Mouse (Mus musculus): ENCODE results near the gene Vti1a. TPM values are rescaled to one million over a fixed set of nuclear protein-coding genes. Genes with fewer than 3 reads are reported as not detected.

The Vti1a gene
- polyA plus RNA-seq, 2 experiments, result 6.9 to 11.9 TPM

- 74% methylated on average over 26 of the region's 26 CpGs for WGBS (ENCODE audit: insufficient replicate concordance)
- ATAC-seq (ENCODE audit: insufficient read depth) (0 out of 2 replicates have a peak, but pooled peaks have one; percentile 22), DNase-seq (ENCODE audit: low read depth in 3 of 3, low spot score in 3 of 3) (no peak)
- Histone ChIP-seq H3K36me3 (replicated peaks; ENCODE audit: control insufficient read depth, insufficient read depth, low read depth) (no peaks in the 10 kb centered on the region), H3K4me3 (ENCODE audit: insufficient read depth in 1 of 2, low read depth in 2 of 2, low read length in 2 of 2) (no peak overlapping the region), H3K27me3 (ENCODE audit: control insufficient read depth, insufficient read depth, low read length) (no peaks in the 10 kb centered on the region), H3K4me2 (ENCODE audit: low read depth) (no peak overlapping the region), H3K27ac (no peak overlapping the region), H3K4me1 (replicated peaks; ENCODE audit: control insufficient read depth in 2 of 2, insufficient read depth in 2 of 2, low read length in 1 of 2) (peaks cover 0 to 17% of the 10 kb centered on the region in 2 experiments; a peak in 2 of 4 replicates), H3K9me3 (ENCODE audit: control insufficient read depth, low read length) (no peaks in the 10 kb centered on the region), H3K9ac (replicated peaks) (no peak overlapping the region)
- TF ChIP-seq CTCF (IDR thresholded peaks at IDR 0.05; ENCODE audit: low read depth), result no peak
- TF ChIP-seq EP300 (IDR thresholded peaks at IDR 0.05; ENCODE audit: low read depth), result no peak
Observed at GRCm38 (mm10) chr19:55592876-55593691, 277.0 kb downstream of the Vti1a start.

GRCm38 (mm10) chr19:55593729-55594444 lies 277.8 kb downstream of the Vti1a start:
- Histone ChIP-seq H3K36me3 (replicated peaks; ENCODE audit: control insufficient read depth, insufficient read depth, low read depth) (no peaks in the 10 kb centered on the region), H3K9me3 (ENCODE audit: control insufficient read depth, low read length) (no peaks in the 10 kb centered on the region), H3K4me2 (ENCODE audit: low read depth) (no peak overlapping the region), H3K27ac (no peak overlapping the region), H3K4me3 (ENCODE audit: insufficient read depth in 1 of 2, low read depth in 2 of 2, low read length in 2 of 2) (no peak overlapping the region), H3K9ac (replicated peaks) (no peak overlapping the region), H3K4me1 (replicated peaks; ENCODE audit: control insufficient read depth in 2 of 2, insufficient read depth in 2 of 2, low read length in 1 of 2) (peaks cover 0 to 20% of the 10 kb centered on the region in 2 experiments; a peak in 2 of 4 replicates), H3K27me3 (ENCODE audit: control insufficient read depth, insufficient read depth, low read length) (no peaks in the 10 kb centered on the region)
- TF ChIP-seq CTCF (IDR thresholded peaks at IDR 0.05; ENCODE audit: low read depth) (no peak), EP300 (IDR thresholded peaks at IDR 0.05; ENCODE audit: low read depth) (no peak)
- WGBS (ENCODE audit: insufficient replicate concordance), result 78% methylated on average over 16 of the region's 16 CpGs
- DNase-seq (ENCODE audit: low read depth in 3 of 3, low spot score in 3 of 3), result no peak
- ATAC-seq (ENCODE audit: insufficient read depth), result no peak

- no peak overlapping the region for H3K9ac ChIP-seq (replicated peaks)
- H3K4me2 ChIP-seq (ENCODE audit: low read depth), result no peak overlapping the region
- no peak overlapping the region for H3K4me3 ChIP-seq (ENCODE audit: insufficient read depth in 1 of 2, low read depth in 2 of 2, low read length in 2 of 2)
- ATAC-seq (ENCODE audit: insufficient read depth), result no peak
- H3K36me3 ChIP-seq (replicated peaks; ENCODE audit: control insufficient read depth, insufficient read depth, low read depth), result no peaks in the 10 kb centered on the region
- no peak for DNase-seq (ENCODE audit: low read depth in 3 of 3, low spot score in 3 of 3)
- H3K4me1 ChIP-seq (replicated peaks; ENCODE audit: control insufficient read depth in 2 of 2, insufficient read depth in 2 of 2, low read length in 1 of 2), result peaks cover 0 to 20% of the 10 kb centered on the region in 2 experiments; a peak in 2 of 4 replicates
- no peak for TF ChIP-seq EP300 (IDR thresholded peaks at IDR 0.05; ENCODE audit: low read depth)
- TF ChIP-seq CTCF (IDR thresholded peaks at IDR 0.05; ENCODE audit: low read depth), result no peak
- no peak overlapping the region for H3K27ac ChIP-seq
- WGBS (ENCODE audit: insufficient replicate concordance), result 58% methylated on average over 3 of the region's 3 CpGs
- H3K9me3 ChIP-seq (ENCODE audit: control insufficient read depth, low read length), result no peaks in the 10 kb centered on the region
- H3K27me3 ChIP-seq (ENCODE audit: control insufficient read depth, insufficient read depth, low read length), result no peaks in the 10 kb centered on the region
Observed at GRCm38 (mm10) chr19:55594451-55594850, 278.4 kb downstream of the Vti1a start.

DNA sequence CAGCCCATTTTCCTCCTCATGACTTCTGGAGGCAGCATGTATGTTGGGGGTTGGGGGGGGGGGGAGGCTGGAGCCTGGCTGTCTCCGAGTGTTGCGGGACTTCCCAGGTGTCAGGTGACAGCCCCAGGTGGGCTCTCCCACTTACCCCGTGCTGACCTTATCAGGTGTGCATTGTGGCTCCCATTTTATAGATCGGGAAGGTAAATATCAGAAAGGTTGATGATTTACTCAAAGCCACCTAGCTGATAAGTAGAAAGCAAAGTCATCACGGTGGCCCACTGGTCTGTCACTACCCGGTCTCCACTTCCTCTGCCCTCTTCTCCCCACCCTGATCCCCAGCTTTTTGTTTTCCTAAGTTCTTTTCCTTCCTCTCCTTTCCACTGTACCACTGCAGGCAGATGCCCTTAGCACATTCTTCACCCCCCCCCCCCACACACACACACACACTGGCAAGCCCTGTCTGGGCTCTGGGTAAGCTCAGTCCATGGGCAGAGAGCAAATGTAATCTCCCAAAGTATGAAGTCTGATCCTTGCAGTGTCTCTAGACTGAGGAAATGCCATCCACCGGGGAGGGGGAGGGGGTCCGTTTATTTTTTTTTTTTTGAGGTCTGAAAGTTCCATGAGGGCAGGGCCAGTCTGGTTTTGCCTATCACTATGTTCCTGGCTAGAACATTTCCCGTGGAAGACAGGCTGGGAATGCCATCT lies 280.0 kb downstream of the Vti1a start:
- no peak overlapping the region for H3K4me3 ChIP-seq (ENCODE audit: insufficient read depth in 1 of 2, low read depth in 2 of 2, low read length in 2 of 2)
- no peaks in the 10 kb centered on the region for H3K36me3 ChIP-seq (replicated peaks; ENCODE audit: control insufficient read depth, insufficient read depth, low read depth)
- no peaks in the 10 kb centered on the region for H3K27me3 ChIP-seq (ENCODE audit: control insufficient read depth, insufficient read depth, low read length)
- peak; percentile 58 for ATAC-seq (ENCODE audit: insufficient read depth)
- WGBS (ENCODE audit: insufficient replicate concordance), result 43% methylated on average over 9 of the region's 9 CpGs
- no peak overlapping the region for H3K9ac ChIP-seq (replicated peaks)
- no peak for DNase-seq (ENCODE audit: low read depth in 3 of 3, low spot score in 3 of 3)
- TF ChIP-seq EP300 (IDR thresholded peaks at IDR 0.05; ENCODE audit: low read depth) (no peak), CTCF (IDR thresholded peaks at IDR 0.05; ENCODE audit: low read depth) (no peak)
- no peak overlapping the region for H3K27ac ChIP-seq
- no peak overlapping the region for H3K4me2 ChIP-seq (ENCODE audit: low read depth)
- peaks cover 0 to 20% of the 10 kb centered on the region in 2 experiments; a peak in 2 of 4 replicates for H3K4me1 ChIP-seq (replicated peaks; ENCODE audit: control insufficient read depth in 2 of 2, insufficient read depth in 2 of 2, low read length in 1 of 2)
- H3K9me3 ChIP-seq (ENCODE audit: control insufficient read depth, low read length), result no peaks in the 10 kb centered on the region
